Mouse (Mus musculus) frontal cortex, postnatal 36 days (tissue): ENCODE results near the gene Gpr4.

ENCODE experiments used
- DNase-seq, 2 experiments: peaks; one replicate each; pipeline ENCODE4 v3.0.0; 2022; ENCODE audit warnings: low spot score in 2 of 2

The Gpr4 gene

GRCm38 (mm10) chr7:19211996-19212755, at the start of gene Gpr4:
Gpr4 (plus strand) TSS chr7:19212538.
- no peak for DNase-seq

- no peak for DNase-seq
Observed at GRCm38 (mm10) chr7:19162928-19163327, 49.4 kb upstream of the Gpr4 start.

- no peak for DNase-seq
Observed at GRCm38 (mm10) chr7:19163752-19164151, 48.6 kb upstream of the Gpr4 start.

DNA sequence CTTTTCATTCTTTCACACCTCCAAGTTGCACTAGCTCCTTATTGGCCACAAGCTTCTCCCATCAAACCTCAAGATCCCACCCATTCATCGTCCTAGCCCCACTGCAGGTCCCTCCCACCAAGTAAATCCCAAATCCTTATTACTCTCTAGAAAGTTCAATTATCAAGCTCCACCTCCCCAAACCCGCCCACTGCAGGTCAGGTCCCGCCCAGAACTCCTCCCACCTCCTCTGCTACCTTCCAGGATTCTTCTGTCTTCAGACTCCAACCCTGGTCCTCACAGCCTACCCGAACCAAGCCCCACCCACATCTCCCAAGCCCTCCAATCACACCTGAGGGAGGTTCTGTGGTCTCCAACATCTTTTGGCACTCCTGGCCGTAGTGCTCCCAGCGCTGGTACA, 48.1 kb upstream of the Gpr4 start:
- no peak for DNase-seq

GRCm38 (mm10) chr7:19164978-19165377, 47.4 kb upstream of the Gpr4 start:
- no peak for DNase-seq

GRCm38 (mm10) chr7:19165656-19166423, 46.5 kb upstream of the Gpr4 start, which contains the start of gene Gipr:
Gipr (minus strand) TSS chr7:19166127.
- DNase-seq, result no peak

GRCm38 (mm10) chr7:19166990-19167389, 45.3 kb upstream of the Gpr4 start:
- DNase-seq, result no peak

GRCm38 (mm10) chr7:19169506-19169905, 42.8 kb upstream of the Gpr4 start:
- DNase-seq, result no peak

DNA sequence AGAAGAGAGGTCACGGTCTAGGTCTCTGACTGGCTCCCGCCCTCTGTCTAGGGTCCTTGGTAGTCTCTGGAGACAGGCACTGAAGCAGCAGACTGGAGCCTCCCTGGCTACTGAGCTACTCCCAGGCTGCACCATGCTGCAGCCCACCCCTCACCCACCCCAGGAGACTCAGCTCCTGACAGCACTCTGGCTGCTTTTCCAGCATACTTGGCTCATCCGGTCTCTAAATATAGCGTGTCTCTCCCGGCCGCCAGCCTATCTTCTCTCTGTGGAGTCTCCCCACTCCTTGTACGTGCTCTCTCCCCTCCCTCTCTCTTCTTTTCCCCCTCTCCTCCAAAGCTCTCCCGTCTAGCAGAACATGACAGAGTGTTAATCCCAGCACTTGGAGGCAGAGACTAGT, 42.2 kb upstream of the Gpr4 start:
- peak in 1 of 2 experiments; percentile 74 for DNase-seq

DNA sequence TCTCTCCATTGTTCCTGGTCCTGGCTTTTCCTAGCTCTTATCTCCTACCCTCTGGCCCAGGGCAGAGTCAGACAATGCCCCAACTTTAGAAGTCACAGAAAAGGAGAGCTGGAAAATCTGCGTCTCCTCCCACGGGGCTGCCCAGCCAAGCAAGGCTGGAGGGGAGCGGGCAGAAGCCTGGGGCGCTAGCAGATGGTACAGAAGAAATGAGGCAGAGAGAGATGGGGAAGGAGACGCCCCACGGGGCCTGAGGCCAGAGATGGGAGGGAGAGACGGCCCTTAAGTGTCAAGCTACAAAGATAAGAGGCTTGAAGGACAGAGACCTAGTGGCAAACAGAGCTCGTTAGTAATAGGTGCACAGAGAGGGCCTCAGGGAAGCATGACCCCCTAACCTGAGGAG, 40.5 kb upstream of the Gpr4 start:
- no peak for DNase-seq

DNA sequence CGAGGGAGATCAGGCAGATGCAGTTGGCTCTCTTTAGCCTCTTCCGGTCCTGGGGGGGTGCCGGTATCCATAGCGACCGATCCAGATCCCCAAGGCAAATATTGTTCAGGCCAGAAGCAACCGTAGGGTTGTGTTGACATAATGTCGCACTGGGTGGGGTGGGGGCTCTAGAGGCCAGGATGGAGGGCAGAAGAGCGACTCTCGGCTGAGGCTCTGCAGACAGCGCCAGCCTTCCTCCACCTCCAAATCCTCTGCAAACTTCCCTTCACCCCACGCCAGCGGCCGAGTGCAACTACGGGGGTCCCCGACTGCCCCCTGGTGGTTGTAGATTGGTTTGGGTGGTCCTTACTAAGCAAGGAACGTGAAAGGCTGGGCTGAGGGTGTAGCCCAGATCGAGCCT, 39.5 kb upstream of the Gpr4 start:
- peak; percentile 85 for DNase-seq

- peak; percentile 89 for DNase-seq
Observed at GRCm38 (mm10) chr7:19175708-19176515, 36.4 kb upstream of the Gpr4 start, which contains the start of gene Eml2. Eml2 (plus strand) TSS chr7:19176421.

- no peak for DNase-seq
Observed at GRCm38 (mm10) chr7:19176516-19176947, 35.8 kb upstream of the Gpr4 start.

GRCm38 (mm10) chr7:19177216-19177615, 35.1 kb upstream of the Gpr4 start:
- DNase-seq, result no peak

DNA sequence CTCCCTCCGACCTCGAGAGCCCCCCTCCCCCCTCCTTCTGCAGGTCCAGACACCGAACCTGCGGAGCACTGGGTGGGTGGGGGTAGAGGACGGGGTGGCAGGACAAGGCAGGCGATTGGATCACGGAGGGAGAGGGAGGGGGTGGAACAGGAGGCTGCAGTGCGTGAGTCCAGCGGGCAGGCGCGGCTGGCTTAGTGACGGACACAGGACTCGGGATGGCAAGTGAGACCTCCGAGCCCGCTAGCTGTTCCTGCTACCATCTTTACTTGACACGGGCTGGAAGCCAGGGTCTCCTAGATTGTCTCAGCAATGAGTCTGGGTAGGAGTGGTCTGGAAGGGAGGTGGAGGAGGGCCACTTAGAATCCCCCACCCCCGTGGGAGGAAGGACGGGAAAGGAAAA, 34.3 kb upstream of the Gpr4 start:
- peak; percentile 50 to 52 for DNase-seq

DNA sequence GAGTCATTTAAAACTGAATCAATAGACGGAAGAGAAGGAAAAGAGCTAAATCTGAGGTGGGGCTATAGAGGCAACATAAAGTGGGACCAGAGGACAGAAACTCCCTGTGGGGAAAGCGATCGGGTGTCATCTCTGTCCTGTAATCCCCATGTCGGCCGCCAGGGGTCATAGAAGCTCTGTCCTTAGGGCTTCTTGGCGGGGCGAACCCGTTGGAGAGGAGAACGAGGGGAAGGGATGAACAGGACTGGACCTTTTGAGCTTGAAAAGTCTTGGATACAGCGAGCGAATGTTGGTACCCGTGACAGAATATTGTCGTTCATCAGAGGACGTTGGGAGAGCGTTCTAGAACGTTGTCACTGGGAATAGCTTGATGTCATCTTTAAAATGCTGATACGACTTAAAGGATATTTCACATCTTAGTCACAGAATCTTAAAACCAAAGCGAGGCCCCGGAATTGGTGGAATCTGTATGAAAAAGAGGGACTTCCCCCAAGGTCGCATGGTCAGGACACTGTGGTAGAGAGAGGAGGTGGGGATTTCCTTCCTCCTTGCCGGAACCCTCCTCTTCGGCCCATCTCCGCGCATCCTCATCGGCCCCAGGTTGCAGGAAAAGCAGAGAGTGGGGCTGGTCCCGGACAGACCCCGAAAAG, 33.8 kb upstream of the Gpr4 start:
- DNase-seq, result peak; percentile 84 to 89

DNA sequence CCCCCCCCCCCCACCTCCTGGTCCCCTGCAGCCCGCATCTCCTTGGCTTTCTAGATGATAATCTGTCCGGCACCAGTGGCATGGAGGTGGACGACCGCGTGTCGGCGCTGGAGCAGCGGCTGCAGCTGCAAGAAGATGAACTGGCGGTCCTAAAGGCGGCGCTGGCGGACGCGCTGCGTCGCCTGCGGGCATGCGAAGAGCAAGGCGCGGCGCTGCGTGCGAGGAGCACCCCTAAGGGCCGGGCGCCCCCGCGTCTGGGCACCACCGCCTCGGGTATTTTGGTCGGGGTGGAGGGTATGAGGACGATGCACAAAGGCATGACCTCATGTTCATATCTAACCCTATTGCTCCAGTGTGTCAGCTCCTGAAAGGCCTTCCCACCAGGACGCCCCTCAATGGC, 33.2 kb upstream of the Gpr4 start:
- DNase-seq, result peak; percentile 52 to 72

DNA sequence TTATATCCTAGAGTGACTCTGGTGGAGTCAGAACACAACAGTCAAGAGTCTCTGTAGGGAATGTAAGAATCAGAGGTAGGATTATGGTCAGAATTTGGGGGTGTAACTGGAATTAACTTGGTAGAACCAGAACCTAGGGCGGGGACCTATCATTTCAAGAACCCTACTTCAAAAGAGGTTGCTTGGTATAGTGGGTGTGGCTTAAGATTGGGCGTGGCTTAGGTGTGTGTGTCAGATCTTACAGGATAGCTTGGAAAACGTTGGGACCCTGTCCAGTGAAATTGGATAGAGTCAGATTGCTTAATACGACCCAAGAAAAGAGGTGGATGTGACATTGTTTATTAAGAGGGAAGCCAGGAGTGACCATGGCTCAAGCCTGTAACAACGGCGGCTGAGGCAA, 32.4 kb upstream of the Gpr4 start:
- DNase-seq, result no peak

DNA sequence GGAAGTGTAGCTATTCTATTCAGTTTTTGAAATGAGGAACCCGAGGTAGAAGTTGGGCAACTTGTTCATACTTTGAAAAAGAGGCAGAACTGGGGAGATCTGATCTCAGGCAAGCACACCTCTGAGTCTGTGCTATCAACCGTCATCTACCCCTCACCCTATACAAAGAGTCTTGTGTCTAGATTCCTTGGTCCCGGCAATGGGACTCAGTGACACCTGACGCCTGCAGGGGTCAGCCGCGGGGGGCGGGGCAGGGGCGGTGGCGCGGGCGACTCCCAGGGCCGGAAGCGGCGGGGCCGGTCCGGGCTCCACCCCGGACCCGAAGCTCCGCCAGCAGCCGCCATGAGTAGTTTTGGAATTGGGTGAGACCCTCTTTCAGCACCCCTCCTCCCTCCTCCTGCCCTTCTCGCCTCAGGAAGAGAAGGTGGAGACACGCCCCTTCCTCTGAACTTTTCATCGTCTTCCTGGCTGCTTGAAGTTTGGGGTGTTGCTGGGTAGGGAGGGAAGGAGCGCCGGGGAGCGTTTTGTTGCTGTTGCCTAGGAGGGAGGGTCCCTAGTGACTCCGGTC, 31.4 kb upstream of the Gpr4 start:
- DNase-seq, result no peak

- no peak for DNase-seq
Observed at GRCm38 (mm10) chr7:19184250-19184649, 28.1 kb upstream of the Gpr4 start.

DNA sequence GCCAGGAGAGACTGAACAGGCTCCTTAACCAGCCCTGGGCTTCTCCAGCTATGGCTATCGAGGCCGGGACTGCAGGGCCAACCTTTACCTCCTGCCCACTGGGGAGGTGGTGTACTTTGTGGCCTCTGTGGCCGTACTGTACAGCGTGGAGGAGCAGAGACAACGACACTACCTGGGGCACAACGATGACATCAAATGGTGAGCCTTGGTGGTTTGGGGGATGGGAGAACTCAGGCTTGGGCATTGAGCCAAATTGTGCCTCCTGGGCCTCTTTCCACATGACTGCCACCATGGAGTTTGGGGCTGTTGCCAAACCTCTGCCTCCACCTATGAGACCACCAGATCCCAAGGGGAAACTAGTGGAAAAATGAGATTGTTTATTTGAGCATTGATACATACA, 27.6 kb upstream of the Gpr4 start:
- no peak for DNase-seq
